Mouse (Mus musculus) cerebellum, postnatal 25 days (tissue): ENCODE results near the gene Mycbpap.

Source experiments
- DNase-seq, 2 experiments: peaks; one replicate each; pipeline ENCODE4 v3.0.0; 2021; ENCODE audit warnings: mixed read lengths in 2 of 2

The Mycbpap gene

GRCm38 (mm10) chr11:94528879-94529278, 7.3 kb upstream of the Mycbpap start:
- DNase-seq = no peak

- no peak for DNase-seq
These were observed 4.8 kb upstream of the Mycbpap start for GRCm38 (mm10) chr11:94526171-94526879.

- DNase-seq = no peak
These were observed 8.1 kb downstream of the Mycbpap start for GRCm38 (mm10) chr11:94513452-94513851.

GRCm38 (mm10) chr11:94508976-94509375, 12.6 kb downstream of the Mycbpap start:
- DNase-seq = no peak

- DNase-seq = no peak
These were observed 20.1 kb downstream of the Mycbpap start for GRCm38 (mm10) chr11:94501482-94501881.

- DNase-seq = no peak
These were observed 21.2 kb downstream of the Mycbpap start for GRCm38 (mm10) chr11:94500362-94500761.

- DNase-seq = peak; percentile 79
These were observed 21.8 kb downstream of the Mycbpap start, which contains the start of gene Epn3 for GRCm38 (mm10) chr11:94499661-94500152. TSS of gene Epn3 (minus strand) at chr11:94499974.

- DNase-seq = peak; percentile 86 to 89
These were observed 22.5 kb downstream of the Mycbpap start for GRCm38 (mm10) chr11:94499035-94499434.

GRCm38 (mm10) chr11:94498093-94498996, 23.2 kb downstream of the Mycbpap start:
- peak; percentile 82 to 87 for DNase-seq

GRCm38 (mm10) chr11:94495415-94495814, 26.1 kb downstream of the Mycbpap start:
- DNase-seq = no peak

- DNase-seq = no peak
These were observed 29.8 kb downstream of the Mycbpap start for GRCm38 (mm10) chr11:94491749-94492099.

GRCm38 (mm10) chr11:94491035-94491748, 30.4 kb downstream of the Mycbpap start:
- peak; percentile 53 to 61 for DNase-seq

- peak; percentile 28 to 36 for DNase-seq
These were observed 31.8 kb downstream of the Mycbpap start for GRCm38 (mm10) chr11:94489745-94490144.

GRCm38 (mm10) chr11:94488767-94489533, 32.6 kb downstream of the Mycbpap start:
- peak; percentile 22 to 54 for DNase-seq

- DNase-seq = peak; percentile 97
These were observed 35.5 kb downstream of the Mycbpap start, which contains the start of gene Spata20 for GRCm38 (mm10) chr11:94486001-94486400. TSS of gene Spata20 (minus strand) at chr11:94486179.

GRCm38 (mm10) chr11:94485223-94485622, 36.3 kb downstream of the Mycbpap start:
- DNase-seq = peak in 1 of 2 experiments; percentile 19

GRCm38 (mm10) chr11:94484636-94485035, 36.9 kb downstream of the Mycbpap start:
- DNase-seq = no peak

GRCm38 (mm10) chr11:94483921-94484320, 37.6 kb downstream of the Mycbpap start:
- DNase-seq = peak in 1 of 2 experiments; percentile 59

GRCm38 (mm10) chr11:94483436-94483835, 38.1 kb downstream of the Mycbpap start:
- peak; percentile 84 to 85 for DNase-seq

- peak in 1 of 2 experiments; percentile 44 for DNase-seq
These were observed 38.8 kb downstream of the Mycbpap start for GRCm38 (mm10) chr11:94482738-94483137.

- no peak for DNase-seq
These were observed 39.6 kb downstream of the Mycbpap start for GRCm38 (mm10) chr11:94481963-94482362.

GRCm38 (mm10) chr11:94480382-94480781, 41.2 kb downstream of the Mycbpap start:
- no peak for DNase-seq
